Mouse (Mus musculus) ES-Bruce4 (cell line): ENCODE data around the gene Gm1113. TPM values are rescaled to one million over a fixed set of nuclear protein-coding genes. Genes with fewer than 3 reads are reported as not detected.

ENCODE experiments used
- H3K27ac ChIP-seq: 2 replicates; pipeline ENCODE4 v1.5.1; 2012; ENCODE audit warnings: low read length, inconsistent platforms; ENCODE audit not compliant: insufficient read depth
- H3K27me3 ChIP-seq: 2 replicates; pipeline ENCODE4 v1.6.1; 2012; ENCODE audit warnings: mild to moderate bottlenecking, low read length, inconsistent platforms; ENCODE audit not compliant: control insufficient read depth, poor library complexity, insufficient read depth, severe bottlenecking
- H3K36me3 ChIP-seq: 2 replicates; pipeline ENCODE4 v1.6.1; 2012; ENCODE audit warnings: inconsistent platforms, mild to moderate bottlenecking, low read length, moderate library complexity; ENCODE audit not compliant: control insufficient read depth, poor library complexity, insufficient read depth, severe bottlenecking
- H3K4me1 ChIP-seq: one replicate; pipeline ENCODE4 v1.8.1; 2011; ENCODE audit warnings: low read length; ENCODE audit not compliant: control insufficient read depth, insufficient read depth
- H3K4me3 ChIP-seq: 2 replicates; pipeline ENCODE4 v1.5.1; 2011; ENCODE audit warnings: low read depth, mild to moderate bottlenecking, low read length
- H3K9ac ChIP-seq: 2 replicates; pipeline ENCODE4 v1.6.1; 2012; ENCODE audit warnings: low read depth, mild to moderate bottlenecking, inconsistent platforms; ENCODE audit not compliant: poor library complexity, severe bottlenecking
- H3K9me3 ChIP-seq: replicated peaks from 2 replicates; pipeline ENCODE4 v1.6.1; 2012; ENCODE audit warnings: mild to moderate bottlenecking, low read length, inconsistent platforms; ENCODE audit not compliant: control insufficient read depth, poor library complexity, insufficient read depth, severe bottlenecking
- CTCF ChIP-seq: IDR thresholded peaks from one replicate; pipeline ENCODE4 v1.8.1; 2011; ENCODE audit warnings: low read depth, low read length
- EP300 ChIP-seq: IDR thresholded peaks from 2 replicates; pipeline ENCODE4 v1.6.1; 2011; ENCODE audit warnings: low read depth, low read length; ENCODE audit not compliant: insufficient read depth
- POLR2A ChIP-seq: IDR thresholded peaks from one replicate; pipeline ENCODE4 v1.8.1; 2011; ENCODE audit warnings: low read length; ENCODE audit not compliant: insufficient read depth
- polyA plus RNA-seq: library from polyadenylated mRNA; stranded (reverse); fragments of >200 nt; gene quantifications from 2 replicates; pipeline ENCODE4 v1.2.4, GENCODE M21; 2011; ENCODE audit warnings: low read depth; ENCODE audit not compliant: missing spikeins, insufficient read depth, insufficient read length

The Gm1113 gene
- polyA plus RNA-seq, 1 experiment, result not detected

DNA sequence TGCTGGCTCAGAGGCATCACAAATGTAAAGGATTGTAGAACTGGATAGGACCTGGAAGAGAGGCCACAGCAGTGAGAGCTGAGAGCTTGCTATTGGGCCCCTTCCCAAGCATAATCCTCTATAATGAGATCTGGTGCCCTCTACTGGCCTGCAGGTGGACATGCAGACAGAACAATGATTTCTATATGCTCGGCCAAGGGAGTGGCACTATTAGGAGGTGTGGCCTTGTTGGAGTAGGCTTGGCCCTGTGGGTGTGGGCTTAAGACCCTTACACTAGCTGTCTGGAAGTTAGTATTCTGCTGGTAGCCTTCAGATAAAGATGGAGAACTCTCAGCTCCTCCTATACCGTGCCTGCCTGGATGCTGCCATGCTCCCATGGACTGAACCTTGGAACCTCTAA is 17.0 kb upstream of the Gm1113 start:
- Histone ChIP-seq H3K27me3 (no peaks in the 10 kb centered on the region), H3K9me3 (no peaks in the 10 kb centered on the region), H3K4me3 (no peak overlapping the region), H3K27ac (no peak overlapping the region), H3K36me3 (no peaks in the 10 kb centered on the region), H3K9ac (no peak overlapping the region), H3K4me1 (no peaks in the 10 kb centered on the region)
- TF ChIP-seq EP300 (no peak), POLR2A (no peak), CTCF (peak; percentile 70)

- Histone ChIP-seq H3K4me3 (no peak overlapping the region), H3K36me3 (no peaks in the 10 kb centered on the region), H3K9me3 (no peaks in the 10 kb centered on the region), H3K4me1 (no peaks in the 10 kb centered on the region), H3K27me3 (no peaks in the 10 kb centered on the region), H3K9ac (no peak overlapping the region), H3K27ac (no peak overlapping the region)
- no peak for TF ChIP-seq POLR2A
- no peak for TF ChIP-seq CTCF
- no peak for TF ChIP-seq EP300
Measured at GRCm38 (mm10) chr9:35533266-35533665, 15.2 kb upstream of the Gm1113 start.

DNA sequence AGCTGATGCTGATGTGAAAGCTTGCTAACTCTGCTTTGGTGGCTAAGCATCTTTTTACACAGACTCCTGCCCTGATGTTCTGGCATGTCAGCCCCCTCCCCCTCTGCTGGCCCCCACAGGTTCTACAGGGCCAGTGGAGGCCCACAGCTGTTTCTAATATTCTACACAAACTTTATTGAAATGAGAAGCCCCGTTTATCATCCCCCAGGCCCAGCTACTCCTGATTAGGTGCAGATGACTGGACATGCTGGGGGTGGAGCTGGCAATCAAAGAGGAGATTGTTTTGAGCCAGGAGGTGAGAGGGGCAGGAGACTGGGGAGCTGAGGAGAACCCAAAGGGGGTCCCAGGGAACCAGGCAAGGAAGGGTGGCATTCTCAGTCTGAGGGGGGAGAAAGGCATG is 11.7 kb upstream of the Gm1113 start:
- Histone ChIP-seq H3K4me3 (no peak overlapping the region), H3K27ac (no peak overlapping the region)
- no peak for TF ChIP-seq EP300

GRCm38 (mm10) chr9:35529141-35529540 is 11.1 kb upstream of the Gm1113 start:
- H3K9me3 ChIP-seq, result no peaks in the 10 kb centered on the region
- no peaks in the 10 kb centered on the region for H3K27me3 ChIP-seq
- H3K4me3 ChIP-seq, result no peak overlapping the region
- no peak overlapping the region for H3K27ac ChIP-seq
- H3K9ac ChIP-seq, result no peak overlapping the region
- no peaks in the 10 kb centered on the region for H3K4me1 ChIP-seq
- TF ChIP-seq CTCF, result no peak
- H3K36me3 ChIP-seq, result no peaks in the 10 kb centered on the region

More for the DNA sequence above, 11.7 kb upstream of the Gm1113 start:
- no peaks in the 10 kb centered on the region for H3K9me3 ChIP-seq
- no peaks in the 10 kb centered on the region for H3K4me1 ChIP-seq
- no peaks in the 10 kb centered on the region for H3K27me3 ChIP-seq
- H3K36me3 ChIP-seq, result no peaks in the 10 kb centered on the region
- no peak overlapping the region for H3K9ac ChIP-seq

DNA sequence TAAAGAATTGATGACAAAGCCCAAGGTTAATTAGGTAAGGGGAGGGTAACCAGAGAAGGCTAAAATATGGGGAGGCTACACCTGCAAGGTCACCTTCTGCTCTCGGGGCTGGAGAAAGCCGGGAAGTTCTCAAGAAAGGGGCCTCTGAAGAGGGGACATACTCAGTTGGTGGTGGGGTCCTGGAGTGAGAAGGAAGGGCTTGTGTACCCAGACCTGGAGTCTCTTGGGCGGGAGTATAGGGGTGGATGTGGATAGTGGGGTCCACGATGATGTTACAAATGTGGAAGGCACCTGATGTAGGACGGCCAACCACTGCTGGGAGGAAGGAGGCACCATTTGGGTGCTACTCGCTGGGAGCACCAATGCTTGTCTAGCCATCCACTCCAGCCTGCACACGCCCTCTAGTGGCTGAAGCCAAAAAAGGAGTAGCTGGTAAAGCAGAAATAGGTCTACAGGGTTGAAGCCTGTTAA is 5.9 kb upstream of the Gm1113 start:
- Histone ChIP-seq H3K27ac (no peak overlapping the region), H3K4me1 (no peaks in the 10 kb centered on the region), H3K9me3 (no peaks in the 10 kb centered on the region)

DNA sequence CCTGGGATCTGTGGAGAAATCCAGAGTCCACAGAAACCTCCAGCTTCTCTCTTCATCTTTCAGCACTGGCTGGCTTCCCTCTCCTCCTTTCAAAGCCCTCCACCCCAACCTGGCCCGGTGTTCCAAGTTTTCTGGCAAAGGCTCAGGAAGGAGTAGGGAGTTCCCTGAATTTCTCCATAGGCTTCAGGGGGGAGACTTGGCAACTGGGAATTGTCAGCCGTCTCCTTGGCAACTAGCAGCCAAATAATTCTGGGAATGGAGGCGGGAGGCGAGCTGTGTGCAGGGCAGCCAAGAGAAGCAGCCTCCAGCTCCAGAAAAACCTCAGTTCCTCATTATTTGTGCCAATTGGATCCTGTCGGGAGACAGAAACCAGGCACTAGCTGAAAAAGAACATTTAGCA is 5.5 kb upstream of the Gm1113 start:
- H3K9ac ChIP-seq, result no peak overlapping the region
- H3K4me1 ChIP-seq, result no peaks in the 10 kb centered on the region
- no peaks in the 10 kb centered on the region for H3K9me3 ChIP-seq
- no peak overlapping the region for H3K27ac ChIP-seq
- no peak overlapping the region for H3K4me3 ChIP-seq
- TF ChIP-seq CTCF (no peak), POLR2A (no peak), EP300 (no peak)
- H3K36me3 ChIP-seq, result no peaks in the 10 kb centered on the region
- no peaks in the 10 kb centered on the region for H3K27me3 ChIP-seq

More for the DNA sequence above, 5.9 kb upstream of the Gm1113 start:
- Histone ChIP-seq H3K27me3 (no peaks in the 10 kb centered on the region), H3K4me3 (no peak overlapping the region), H3K36me3 (no peaks in the 10 kb centered on the region), H3K9ac (no peak overlapping the region)
- TF ChIP-seq CTCF, result peak; percentile 89
- no peak for TF ChIP-seq EP300
